Mouse (Mus musculus): Measurements from ENCODE around the gene H1fnt.
A peak's percentile ranks its signal among the peaks of the same experiment; 100 is the strongest.

The H1fnt gene

DNA sequence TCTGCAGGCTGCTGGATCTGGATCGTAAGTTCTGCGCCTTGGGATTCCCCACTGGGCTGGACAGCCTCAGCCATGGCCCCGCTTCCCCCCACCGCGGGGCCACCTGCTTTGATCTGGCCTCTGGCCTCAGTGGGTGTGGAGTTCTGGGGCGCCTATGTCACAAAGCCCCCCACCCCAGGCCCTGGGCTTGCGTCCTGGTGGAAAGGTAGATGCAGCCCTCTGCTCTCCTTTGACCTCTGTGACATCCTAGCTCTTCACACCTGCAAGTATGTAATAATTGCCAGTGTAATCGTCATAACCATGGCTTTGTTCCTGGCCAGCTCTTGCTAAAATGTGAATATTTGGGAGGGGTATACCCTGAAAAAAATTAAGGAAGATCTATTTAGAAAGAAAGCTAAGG, at the start of gene H1fnt:
H1fnt (minus strand) TSS at position 101 of the 400 bp plus-strand sequence.
- no peak for DNase-seq

DNA sequence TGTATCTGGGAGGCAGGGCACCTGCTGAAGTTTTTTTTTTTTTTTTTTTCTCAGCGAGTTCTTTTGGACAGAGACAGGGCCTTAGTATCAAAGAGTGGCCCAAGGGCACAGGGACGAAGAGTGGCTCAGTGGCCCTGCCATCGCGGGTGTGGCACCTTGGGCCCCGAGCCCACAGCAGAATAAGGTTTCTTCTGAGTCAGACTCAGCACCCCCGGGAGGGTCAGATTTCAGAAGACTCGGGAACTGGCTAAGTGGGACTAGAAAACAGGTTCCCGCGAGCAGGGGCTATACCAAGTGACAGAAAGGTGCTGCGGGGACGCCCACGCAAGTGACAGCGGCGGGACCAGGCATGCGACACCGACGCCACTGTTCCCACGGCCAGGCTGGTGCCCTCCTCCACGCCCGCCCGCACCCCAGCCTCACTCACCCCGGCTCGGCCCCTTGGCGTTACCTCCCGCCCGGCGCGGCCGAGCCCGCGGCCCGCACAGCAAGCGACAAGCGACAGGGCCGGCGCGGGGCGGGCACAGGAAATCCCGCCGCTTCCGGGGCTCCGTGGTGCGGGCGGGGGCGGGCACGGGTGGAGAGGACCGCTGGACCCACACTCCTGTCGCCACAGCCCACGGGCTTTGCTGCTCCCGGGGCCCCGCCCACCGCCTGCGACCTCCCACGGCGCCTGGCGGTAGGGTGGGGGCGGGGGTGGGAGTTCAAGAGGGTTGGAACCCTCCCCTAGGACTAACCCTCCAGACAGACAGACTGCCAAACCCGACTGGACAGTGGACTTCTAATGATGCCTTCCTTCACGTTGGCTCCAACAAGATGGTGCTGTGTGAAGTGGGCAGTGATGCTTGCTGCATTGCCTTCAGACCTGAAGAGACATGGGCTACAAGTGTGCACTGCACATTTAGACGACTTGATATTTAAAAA, 38.8 kb upstream of the H1fnt start, which contains the start of gene Zfp641:
Zfp641 (minus strand) TSS at position 534 of the 924 bp plus-strand sequence.
- DNase-seq = peak; percentile 71

DNA sequence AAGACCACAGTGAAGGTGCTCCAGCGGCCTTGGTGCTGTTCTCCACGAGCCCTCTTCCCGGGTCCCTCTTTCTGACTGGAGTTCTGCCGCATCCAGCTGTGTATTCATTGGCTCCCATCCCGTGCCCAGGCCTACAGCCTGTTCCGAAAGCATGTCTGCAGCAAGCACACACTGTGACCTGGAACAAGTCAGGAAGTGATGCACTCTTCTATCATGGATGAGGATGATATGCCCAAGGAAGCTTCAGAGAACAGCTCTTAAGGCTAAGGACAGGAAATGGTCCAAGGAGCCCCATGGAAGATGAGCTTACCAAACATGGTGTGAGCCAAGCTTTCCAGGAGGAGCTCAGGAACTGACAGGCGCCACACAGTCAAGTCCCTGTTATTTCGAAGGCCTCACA, 36.6 kb upstream of the H1fnt start:
- no peak for DNase-seq

DNA sequence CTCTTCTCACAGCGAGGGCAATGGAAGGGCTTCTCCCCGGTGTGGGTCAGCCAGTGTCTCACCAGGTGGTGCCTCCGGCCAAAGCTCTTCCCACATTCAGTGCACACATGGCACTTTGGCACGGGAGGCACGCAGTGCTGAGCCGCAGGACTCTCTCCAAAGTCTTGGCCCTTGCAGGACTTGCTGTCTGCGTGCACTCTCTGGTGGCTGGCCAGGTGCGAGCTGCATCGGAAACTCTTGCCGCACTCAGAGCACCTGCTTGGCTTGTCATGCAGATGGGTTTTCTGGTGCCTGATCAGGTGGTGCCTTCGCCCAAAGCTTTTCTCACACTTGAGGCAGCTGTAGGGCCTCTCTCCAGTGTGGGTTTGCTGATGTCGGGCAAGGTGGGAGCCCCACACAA, 31.5 kb upstream of the H1fnt start:
- no peak for DNase-seq

DNA sequence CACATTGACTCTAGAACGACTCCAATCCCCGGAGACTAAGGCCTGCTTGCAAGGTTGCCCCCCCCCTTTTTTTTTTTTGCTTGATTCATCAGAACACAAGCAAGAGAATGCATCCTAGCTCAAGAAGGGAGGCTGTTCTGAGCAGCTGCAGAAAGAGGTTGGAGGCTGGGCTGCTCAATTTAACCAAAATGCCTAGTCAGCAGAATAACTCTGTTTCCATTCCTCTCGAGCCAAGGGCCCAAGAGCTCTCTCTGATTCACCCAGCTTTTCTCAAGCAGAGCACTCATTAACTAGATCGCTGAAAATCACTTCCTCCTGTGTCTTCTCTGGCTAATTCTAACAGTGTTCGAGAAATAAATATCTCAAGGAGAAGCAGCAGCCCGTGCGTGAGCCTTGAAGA, 29.3 kb upstream of the H1fnt start:
- DNase-seq = no peak

DNA sequence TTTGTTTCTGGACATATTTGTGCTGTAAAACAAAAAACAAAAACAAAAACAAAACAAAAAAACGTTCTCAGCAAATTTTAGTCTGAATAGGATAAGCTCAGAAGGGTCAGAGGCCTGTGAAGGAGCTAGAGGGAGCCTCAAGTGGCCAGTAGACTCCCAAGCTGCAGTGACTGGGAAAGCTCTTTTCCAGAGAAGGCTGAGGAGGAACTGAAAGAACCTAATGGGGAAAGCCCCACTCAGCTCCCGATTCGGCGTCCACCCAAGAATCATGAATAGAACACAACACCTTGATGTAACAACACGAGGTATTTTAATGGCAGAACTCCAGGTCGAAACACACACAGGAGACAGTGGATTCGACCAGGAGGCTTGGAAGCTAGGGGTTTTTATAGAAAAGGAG, 683 bp upstream of the H1fnt start:
- DNase-seq = no peak

DNA sequence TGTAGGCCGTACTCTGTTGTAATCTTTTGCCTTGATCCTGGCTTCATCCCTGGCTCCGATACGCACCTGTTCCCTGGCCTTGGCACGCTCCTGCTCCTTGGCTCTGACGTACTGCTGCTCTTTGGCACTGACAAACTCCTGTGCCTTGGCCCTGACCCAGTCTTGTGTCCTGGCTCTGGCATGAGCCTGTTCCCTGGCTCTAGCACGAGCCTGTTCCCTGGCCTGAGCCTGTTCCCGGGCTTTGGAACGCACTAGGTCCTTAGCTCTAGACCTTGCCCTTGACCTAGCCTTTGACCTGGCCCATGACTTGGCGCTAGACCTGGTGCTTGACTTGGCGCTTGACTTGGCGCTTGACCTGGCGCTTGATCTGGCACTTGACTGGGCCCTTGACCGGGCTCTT, 822 bp downstream of the H1fnt start:
- DNase-seq = no peak

DNA sequence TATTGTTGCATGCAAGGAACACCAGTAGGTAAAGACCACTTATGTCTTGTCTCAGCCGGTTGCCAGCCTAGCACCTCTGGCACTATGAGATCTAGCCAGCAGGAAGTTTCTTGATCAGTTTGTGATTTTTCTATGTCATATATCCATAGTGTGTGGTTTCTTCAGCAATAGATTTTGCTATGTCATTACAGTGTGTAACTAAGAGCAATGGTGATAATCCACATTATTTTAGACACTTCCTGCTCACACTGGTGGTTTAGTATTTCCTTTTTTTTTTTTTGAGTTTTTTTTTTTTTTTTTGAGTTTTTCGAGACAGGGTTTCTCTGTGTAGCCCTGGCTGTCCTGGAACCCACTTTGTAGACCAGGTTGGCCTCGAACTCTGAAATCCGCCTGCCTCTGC, 21.7 kb downstream of the H1fnt start:
- no peak for DNase-seq

DNA sequence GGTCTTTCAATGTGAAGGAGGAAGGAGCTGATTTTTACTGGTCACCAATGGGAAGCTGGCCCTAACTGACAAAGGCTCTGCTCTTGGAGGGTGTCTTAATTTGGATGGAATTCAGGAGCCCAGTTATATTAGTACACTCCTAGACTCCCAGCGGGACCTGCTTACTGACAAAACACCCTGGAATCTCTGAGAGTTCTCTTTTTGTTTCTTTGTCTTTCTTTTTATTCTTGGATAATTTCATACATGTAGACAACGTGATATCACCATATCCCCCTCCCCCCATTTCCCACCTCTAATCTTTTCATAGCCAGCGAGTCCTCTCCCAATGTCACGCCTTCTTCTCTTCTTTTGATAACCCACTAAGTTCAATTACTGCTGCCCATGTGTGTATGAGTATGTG, 22.7 kb downstream of the H1fnt start, which contains the start of gene Olfr286:
Olfr286 (minus strand) TSS at position 101 of the 400 bp plus-strand sequence.
- no peak for DNase-seq

DNA sequence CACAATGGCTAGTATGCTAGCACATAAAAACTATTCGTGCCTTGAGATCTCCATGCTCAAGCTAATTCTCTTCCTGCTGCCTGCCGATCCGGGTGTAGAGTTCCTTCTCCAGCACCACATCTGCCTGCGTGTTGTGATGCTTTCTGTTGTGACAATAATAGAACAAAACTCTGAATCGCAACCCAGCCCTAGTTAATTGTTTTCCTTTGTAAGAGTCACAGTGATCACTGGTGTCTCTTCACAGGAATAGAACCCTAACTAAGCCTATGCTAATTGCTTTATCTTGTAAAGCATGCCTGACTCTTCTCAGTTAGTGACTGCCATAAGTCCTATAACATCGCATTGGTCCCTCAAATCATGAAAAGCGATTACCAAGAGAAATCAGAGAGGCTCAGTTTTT, 31.0 kb downstream of the H1fnt start:
- DNase-seq = no peak

DNA sequence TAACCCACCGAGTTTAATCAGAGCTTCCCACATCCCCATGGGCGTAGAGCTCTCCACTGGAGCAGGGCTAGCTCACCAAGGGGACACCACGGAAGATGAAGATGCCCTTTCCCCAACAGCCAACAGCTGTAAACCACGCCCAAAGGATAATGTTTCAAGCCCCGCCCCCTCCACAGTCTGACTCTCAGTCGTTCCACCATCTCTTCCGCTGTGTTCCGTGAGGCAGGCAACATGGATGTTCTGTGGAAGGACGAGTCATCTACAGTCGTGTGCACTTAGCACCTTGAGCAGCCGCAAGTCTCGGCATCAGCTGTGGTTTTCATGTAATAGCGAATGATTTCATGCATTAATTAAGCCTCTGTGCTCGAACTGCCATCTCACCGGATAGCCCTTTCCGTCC, 31.5 kb downstream of the H1fnt start:
- DNase-seq = no peak

DNA sequence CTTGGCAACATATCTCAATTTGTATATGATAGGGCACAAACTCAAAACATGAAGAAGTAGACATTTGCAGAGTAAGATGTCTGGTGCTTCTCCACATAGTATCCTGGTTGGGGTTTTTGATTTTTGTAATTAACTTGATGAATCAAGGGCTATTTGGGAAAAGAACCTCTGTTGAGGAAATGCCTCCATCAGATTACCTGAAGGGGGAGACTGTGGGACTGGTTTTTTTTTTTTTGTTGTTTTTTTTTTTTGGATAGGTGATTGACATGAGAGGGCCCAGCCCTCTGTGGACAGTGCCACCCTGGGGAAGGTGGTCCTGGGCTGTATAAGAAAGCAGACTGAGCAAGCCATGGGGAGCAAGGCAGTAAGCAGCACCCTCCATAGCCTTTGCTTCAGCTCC, 34.7 kb downstream of the H1fnt start:
- no peak for DNase-seq

DNA sequence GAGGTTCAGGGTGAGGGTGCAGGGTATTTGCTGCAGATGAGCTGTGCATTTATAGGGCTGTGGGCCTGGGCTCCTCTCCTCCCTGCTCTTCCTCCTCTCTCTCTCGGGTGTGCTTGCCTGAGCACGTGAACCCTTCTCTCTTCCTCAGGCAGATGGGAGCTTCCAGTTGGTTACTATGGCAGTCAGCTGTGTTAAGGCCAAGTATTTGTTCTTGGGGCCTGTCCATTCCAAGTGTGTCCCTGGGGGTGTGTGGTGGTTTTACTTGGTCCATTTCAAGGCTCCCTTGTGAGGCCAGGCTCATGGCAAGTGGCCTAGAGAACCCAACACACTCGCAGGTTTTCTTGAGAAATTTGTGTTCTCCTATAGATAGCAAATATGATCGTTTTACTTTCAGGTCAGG, 36.2 kb downstream of the H1fnt start, which contains the start of the genes Gm44579 and Olfr287:
Gm44579 (minus strand) TSS at position 101 of the 400 bp plus-strand sequence.
Olfr287 (minus strand) TSS at position 180 of the 400 bp plus-strand sequence.
- no peak for DNase-seq

DNA sequence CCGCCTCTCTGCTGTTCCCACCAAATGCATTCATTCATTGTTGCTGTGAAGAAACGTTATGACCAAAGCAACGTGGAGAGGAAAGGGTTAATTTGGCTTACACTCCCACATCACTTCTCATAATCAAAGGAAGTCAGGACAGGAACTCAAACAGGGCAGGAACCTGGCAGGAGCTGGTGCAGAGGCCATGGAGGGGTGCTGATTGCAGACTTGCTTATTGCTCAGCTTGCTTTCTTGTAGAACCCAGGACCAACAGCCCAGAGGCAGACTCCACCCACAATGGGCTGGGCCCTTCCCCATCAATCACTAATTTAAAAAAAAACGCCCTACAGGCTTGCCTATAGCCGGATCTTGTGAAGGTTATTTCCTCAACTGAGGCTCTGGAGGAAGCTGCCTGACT, 43.0 kb downstream of the H1fnt start:
- DNase-seq = no peak

DNA sequence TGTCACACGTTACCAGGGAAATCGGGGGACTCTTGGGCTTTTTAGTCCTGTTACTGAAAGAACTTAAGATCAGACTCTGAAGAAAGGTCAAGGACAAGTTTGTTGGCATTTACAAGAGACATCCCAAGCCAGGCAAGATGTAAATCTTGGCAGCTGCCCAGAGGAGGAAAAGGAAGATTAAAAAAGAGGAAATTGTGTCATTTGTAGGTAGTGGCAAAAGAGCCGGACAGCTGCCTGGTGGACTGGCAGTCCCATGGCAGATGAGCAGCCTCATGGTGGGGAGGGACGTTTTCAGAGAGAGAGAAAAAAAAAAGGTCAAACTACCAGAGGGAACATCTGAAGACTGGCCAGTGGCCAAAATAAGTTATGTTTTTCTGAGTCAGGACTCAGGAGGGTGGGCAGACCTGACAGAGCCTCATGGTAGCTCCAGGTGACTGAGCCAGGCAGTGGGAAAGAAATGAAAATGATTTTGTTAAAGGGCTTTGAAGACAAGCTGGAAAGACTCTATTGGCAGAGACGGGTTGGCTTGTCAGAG, 43.7 kb downstream of the H1fnt start:
- DNase-seq = no peak

DNA sequence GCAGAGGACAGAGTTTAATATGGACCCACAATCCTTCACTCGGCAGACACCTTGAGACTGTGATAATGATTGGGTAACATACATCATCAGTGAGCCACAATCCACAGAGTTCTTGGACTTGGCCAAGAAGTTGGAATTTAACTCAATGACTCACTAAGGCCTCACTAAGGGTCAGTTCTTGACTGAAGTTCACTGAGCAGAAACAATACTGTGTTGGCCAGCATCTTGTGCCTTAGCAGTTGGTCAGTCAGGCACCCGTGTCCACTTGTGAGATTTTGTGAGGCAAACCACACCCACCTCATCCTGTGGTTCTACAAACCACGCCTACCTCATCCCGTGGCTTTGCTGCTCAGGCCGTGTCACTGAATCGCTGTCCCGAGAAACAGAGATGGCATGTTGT, 47.4 kb downstream of the H1fnt start:
- DNase-seq = no peak

All from right cerebral cortex, postnatal 4 days (tissue).